Mouse (Mus musculus): ENCODE measurements around the gene Pcgf1.

GRCm38 (mm10) chr6:83125331-83125730 is 47.7 kb downstream of the Pcgf1 start, which contains the start of gene Ino80b:
- TF ChIP-seq CTCF (IDR thresholded peaks at IDR 0.05; ENCODE audit: low read depth), result no peak
- no peak for TF ChIP-seq EP300 (IDR thresholded peaks at IDR 0.05; ENCODE audit: low read depth)

All from liver, embryonic 14.5 days (tissue).